Mouse (Mus musculus) midbrain, embryonic 13.5 days (tissue): ENCODE measurements around the gene Rfesd. TPM values are rescaled to one million over a fixed set of nuclear protein-coding genes. Genes with fewer than 3 reads are reported as not detected.

Experiments
- ATAC-seq: fragments of 200-750 bp; cut with Nextera tagmentation; 2 replicates; pipeline ENCODE4 v1.8.0; 2017; ENCODE audit warnings: mild to moderate bottlenecking, moderate TSS enrichment, moderate library complexity
- H3K27ac ChIP-seq: fragments of 300-500 bp; sonication (generic); 2 replicates; pipeline ENCODE4 v1.5.1; 2015; ENCODE audit warnings: inconsistent platforms, mild to moderate bottlenecking, moderate library complexity
- H3K27me3 ChIP-seq: fragments of 300-500 bp; sonication (generic); 2 replicates; pipeline ENCODE4 v1.6.1; 2015; ENCODE audit warnings: mild to moderate bottlenecking, inconsistent platforms
- H3K36me3 ChIP-seq: fragments of 300-500 bp; sonication (generic); 2 replicates; pipeline ENCODE4 v1.6.1; 2015; ENCODE audit warnings: mild to moderate bottlenecking, inconsistent platforms
- H3K4me1 ChIP-seq: fragments of 300-500 bp; sonication (generic); replicated peaks from 2 replicates; pipeline ENCODE4 v1.6.1; 2015; ENCODE audit warnings: inconsistent platforms
- H3K4me2 ChIP-seq: fragments of 300-500 bp; sonication (generic); replicated peaks from 2 replicates; pipeline ENCODE4 v1.6.1; 2015; ENCODE audit warnings: moderate library complexity, mild to moderate bottlenecking, inconsistent platforms
- H3K4me3 ChIP-seq: fragments of 300-500 bp; sonication (generic); replicated peaks from 2 replicates; pipeline ENCODE4 v1.5.1; 2015; ENCODE audit warnings: mild to moderate bottlenecking, inconsistent platforms
- H3K9ac ChIP-seq: fragments of 300-500 bp; sonication (generic); replicated peaks from 2 replicates; pipeline ENCODE4 v1.6.1; 2015; ENCODE audit warnings: mild to moderate bottlenecking, inconsistent platforms
- H3K9me3 ChIP-seq: fragments of 300-500 bp; sonication (generic); 2 replicates; pipeline ENCODE4 v1.6.1; 2016; ENCODE audit warnings: mild to moderate bottlenecking, inconsistent platforms
- WGBS: fragments of 180-500 bp; shearing (Covaris S2); methylation state at CpG from one replicate; pipeline ENCODE4 v1.1.7; 2015; 5-methylcytosine and 5-hydroxymethylcytosine counted together
- polyA plus RNA-seq: library from polyadenylated mRNA; unstranded; fragments of >200 nt; fragmentation: Nextera tagmentation; extraction: Ambion mirVana; gene quantifications from 2 replicates; pipeline ENCODE4 v1.2.1, GENCODE M21; 2015

The Rfesd gene
- polyA plus RNA-seq, 1 experiment from 2014 or later = 18.6 TPM

DNA sequence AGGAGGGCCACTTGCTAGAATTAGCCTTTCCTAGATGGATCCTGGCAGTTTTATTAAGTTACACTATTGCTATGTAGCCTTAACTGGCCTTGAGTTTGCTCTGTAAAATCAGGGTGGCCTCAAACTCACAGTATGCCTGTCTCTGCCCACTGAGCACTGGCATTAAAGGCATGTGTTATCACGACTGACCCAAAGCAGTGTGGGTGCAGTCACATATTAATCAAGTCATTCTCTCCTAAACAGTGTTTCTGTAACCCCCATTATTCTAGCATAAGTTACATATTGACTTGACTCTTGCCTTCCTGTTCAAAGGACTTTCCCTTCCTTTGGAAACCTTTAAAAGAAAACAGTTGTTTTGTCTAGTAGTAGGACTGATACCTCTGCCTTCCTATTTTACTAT lies 23.9 kb upstream of the Rfesd start:
- WGBS = 74% methylated on average over 1 of the region's 1 CpGs

DNA sequence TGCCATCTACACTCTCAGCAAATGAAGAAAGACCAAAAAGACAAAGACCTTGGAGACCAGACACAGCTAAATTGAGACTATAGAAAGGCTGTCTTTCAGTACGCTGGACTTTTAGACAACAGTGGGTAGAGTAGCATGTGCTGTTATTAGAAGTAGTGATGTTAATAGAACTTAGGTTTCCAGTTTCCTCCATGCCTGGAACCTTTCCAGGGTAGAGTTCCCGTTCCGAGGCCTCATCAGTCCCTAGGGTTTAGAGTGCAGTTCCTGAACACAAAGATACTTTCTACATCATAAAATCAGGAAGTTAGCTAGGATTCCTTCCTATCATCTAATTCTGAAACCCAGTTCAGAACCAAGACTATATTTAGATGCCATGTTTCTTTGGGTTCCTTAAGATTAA lies 6.1 kb upstream of the Rfesd start:
- Histone ChIP-seq H3K27ac (no peak overlapping the region), H3K4me2 (no peak overlapping the region), H3K9ac (no peak overlapping the region), H3K9me3 (no peaks in the 10 kb centered on the region), H3K36me3 (no peaks in the 10 kb centered on the region), H3K4me1 (no peaks in the 10 kb centered on the region), H3K4me3 (no peak overlapping the region), H3K27me3 (no peaks in the 10 kb centered on the region)
- WGBS = 88% methylated on average over 3 of the region's 3 CpGs
- no peak for ATAC-seq

More for the DNA sequence above, 23.9 kb upstream of the Rfesd start:
- no peaks in the 10 kb centered on the region for H3K4me1 ChIP-seq
- ATAC-seq = no peak
- H3K4me3 ChIP-seq = no peak overlapping the region
- H3K9ac ChIP-seq = no peak overlapping the region
- no peaks in the 10 kb centered on the region for H3K36me3 ChIP-seq
- H3K9me3 ChIP-seq = no peaks in the 10 kb centered on the region
- no peaks in the 10 kb centered on the region for H3K27me3 ChIP-seq
- no peak overlapping the region for H3K4me2 ChIP-seq
- H3K27ac ChIP-seq = no peak overlapping the region

DNA sequence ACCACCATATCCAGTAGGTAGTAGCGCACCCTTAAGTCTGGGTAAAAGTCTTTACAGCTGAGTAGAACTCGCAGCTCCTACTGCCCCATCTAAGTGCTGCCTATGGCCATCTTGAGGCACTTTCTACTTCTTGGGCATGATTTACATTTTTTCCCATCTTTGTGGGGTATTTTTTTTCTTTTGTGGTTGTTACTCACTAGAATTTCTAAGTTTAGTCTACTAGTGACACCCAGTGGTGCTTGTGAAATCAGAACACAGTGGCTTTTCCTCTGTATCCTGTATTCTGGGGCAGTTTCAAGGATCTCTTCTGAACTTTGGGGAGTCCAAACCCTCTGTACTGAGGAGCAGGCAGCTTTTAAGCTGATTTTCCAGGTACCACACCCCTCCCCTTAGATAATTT lies 3.3 kb upstream of the Rfesd start:
- no peak overlapping the region for H3K4me2 ChIP-seq
- H3K36me3 ChIP-seq = no peaks in the 10 kb centered on the region
- no peak overlapping the region for H3K9ac ChIP-seq
- H3K4me1 ChIP-seq = peaks cover 10% of the 10 kb centered on the region
- H3K27me3 ChIP-seq = no peaks in the 10 kb centered on the region
- WGBS = 92% methylated on average over 2 of the region's 2 CpGs
- ATAC-seq = no peak
- H3K9me3 ChIP-seq = no peaks in the 10 kb centered on the region
- no peak overlapping the region for H3K27ac ChIP-seq
- no peak overlapping the region for H3K4me3 ChIP-seq

DNA sequence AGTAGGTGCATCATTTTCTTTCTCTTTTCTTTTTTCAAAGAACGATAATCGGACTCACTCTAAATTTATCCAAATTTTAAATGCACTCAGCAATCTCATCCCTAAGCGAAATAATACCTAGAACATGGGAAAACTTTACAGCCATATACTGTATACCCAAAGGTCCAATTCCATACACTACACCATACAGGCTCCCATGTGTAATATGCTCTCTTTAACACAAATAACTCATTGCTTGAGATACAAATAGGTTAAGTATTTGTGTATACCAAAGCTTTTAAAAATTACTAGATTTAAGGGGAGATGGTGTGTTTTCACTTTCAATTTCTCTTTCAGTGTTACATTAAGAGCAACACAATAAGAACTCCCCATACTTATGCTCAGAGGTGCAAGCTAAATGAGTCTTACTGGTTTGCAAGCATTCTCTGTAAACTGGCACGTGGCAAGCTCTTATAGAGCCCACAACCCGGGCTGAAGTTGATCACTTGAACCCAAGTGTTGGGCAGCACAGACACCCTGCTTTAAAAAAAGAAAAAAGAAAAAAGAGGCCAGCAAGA lies 403 bp upstream of the Rfesd start:
- Histone ChIP-seq H3K36me3 (no peaks in the 10 kb centered on the region), H3K9me3 (no peaks in the 10 kb centered on the region), H3K4me2 (peak overlapping the region; percentile 61), H3K4me3 (peak overlapping the region; percentile 75), H3K4me1 (peaks cover 15% of the 10 kb centered on the region), H3K27me3 (no peaks in the 10 kb centered on the region), H3K27ac (0 out of 2 replicates have a peak overlapping the region, but pooled peaks have one; percentile 19), H3K9ac (0 out of 2 replicates have a peak overlapping the region, but pooled peaks have one; percentile 44)
- ATAC-seq = peak; percentile 75
- WGBS = 41% methylated on average over 5 of the region's 5 CpGs

DNA sequence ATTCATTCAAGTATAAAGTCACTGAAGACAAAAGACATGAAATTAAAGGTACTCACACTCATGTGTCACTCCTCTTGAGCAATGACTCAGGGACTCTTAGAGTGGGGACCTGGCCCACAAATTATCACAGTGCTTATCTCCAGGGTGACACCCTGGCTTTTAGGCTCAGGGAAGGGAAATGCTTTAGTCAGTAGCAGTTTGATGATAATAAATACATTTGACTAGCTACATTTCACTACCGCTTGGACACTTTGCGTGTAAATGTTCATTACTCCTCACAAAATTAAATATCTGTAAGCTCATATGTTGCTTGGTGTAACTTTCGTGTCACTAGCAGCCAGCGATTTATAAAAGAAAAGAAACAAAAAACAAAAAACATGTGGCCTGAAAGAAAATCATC lies 1.1 kb downstream of the Rfesd start:
- H3K36me3 ChIP-seq = no peaks in the 10 kb centered on the region
- peak overlapping the region; percentile 96 for H3K9ac ChIP-seq
- peaks cover 15% of the 10 kb centered on the region for H3K4me1 ChIP-seq
- H3K27me3 ChIP-seq = no peaks in the 10 kb centered on the region
- ATAC-seq = no peak
- 72% methylated on average over 4 of the region's 4 CpGs for WGBS
- H3K4me2 ChIP-seq = peak overlapping the region; percentile 61
- H3K9me3 ChIP-seq = no peaks in the 10 kb centered on the region
- H3K27ac ChIP-seq = peak overlapping the region; percentile 95
- peak overlapping the region; percentile 75 for H3K4me3 ChIP-seq

DNA sequence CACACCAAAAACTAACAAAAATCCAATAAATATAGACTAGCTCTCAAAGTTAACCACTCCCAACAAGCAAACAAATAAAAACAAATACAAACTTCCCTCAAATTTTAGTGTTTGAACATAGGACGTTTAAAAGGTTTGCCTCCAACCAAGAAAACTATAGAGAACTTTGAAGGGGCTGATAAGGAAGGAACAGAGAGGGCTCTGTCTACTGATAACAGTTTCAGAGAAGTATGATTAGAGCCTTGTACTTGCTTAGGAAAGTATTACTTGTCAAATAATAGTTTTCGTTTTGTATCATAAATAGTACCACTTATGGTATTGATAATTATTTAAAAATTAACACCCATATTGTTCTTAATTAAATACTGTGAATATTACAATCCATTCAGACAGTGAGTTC lies 4.0 kb downstream of the Rfesd start:
- Histone ChIP-seq H3K36me3 (no peaks in the 10 kb centered on the region), H3K9me3 (no peaks in the 10 kb centered on the region), H3K9ac (no peak overlapping the region), H3K27me3 (no peaks in the 10 kb centered on the region), H3K4me2 (no peak overlapping the region), H3K4me3 (no peak overlapping the region), H3K27ac (no peak overlapping the region), H3K4me1 (peaks cover 15% of the 10 kb centered on the region)
- ATAC-seq = no peak
- WGBS = 88% methylated on average over 2 of the region's 2 CpGs

DNA sequence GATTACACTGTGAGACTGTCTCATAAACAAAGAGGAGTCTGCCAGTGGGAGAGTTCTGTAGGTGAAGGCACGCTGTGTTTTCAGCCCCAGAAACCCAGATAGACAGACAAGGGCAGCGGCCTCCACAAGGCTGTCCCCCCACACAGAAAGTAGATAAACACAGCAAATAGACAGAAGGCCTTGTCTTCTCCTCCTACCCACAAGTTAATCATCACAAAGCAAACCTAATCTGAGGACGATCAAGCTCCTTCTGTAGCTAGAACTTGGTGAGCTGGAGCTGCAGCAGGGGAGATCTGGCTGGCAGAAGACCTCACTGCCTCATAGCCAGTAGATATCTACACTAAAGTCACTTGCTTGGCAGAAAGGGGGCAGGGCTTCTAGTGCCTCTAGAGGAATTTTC lies 15.2 kb downstream of the Rfesd start:
- H3K9ac ChIP-seq = no peak overlapping the region
- no peak for ATAC-seq
- no peaks in the 10 kb centered on the region for H3K4me1 ChIP-seq
- H3K9me3 ChIP-seq = no peaks in the 10 kb centered on the region
- H3K4me3 ChIP-seq = no peak overlapping the region
- no peak overlapping the region for H3K4me2 ChIP-seq
- peaks cover 33% of the 10 kb centered on the region for H3K36me3 ChIP-seq
- 95% methylated on average over 3 of the region's 3 CpGs for WGBS
- H3K27me3 ChIP-seq = no peaks in the 10 kb centered on the region
- H3K27ac ChIP-seq = no peak overlapping the region

DNA sequence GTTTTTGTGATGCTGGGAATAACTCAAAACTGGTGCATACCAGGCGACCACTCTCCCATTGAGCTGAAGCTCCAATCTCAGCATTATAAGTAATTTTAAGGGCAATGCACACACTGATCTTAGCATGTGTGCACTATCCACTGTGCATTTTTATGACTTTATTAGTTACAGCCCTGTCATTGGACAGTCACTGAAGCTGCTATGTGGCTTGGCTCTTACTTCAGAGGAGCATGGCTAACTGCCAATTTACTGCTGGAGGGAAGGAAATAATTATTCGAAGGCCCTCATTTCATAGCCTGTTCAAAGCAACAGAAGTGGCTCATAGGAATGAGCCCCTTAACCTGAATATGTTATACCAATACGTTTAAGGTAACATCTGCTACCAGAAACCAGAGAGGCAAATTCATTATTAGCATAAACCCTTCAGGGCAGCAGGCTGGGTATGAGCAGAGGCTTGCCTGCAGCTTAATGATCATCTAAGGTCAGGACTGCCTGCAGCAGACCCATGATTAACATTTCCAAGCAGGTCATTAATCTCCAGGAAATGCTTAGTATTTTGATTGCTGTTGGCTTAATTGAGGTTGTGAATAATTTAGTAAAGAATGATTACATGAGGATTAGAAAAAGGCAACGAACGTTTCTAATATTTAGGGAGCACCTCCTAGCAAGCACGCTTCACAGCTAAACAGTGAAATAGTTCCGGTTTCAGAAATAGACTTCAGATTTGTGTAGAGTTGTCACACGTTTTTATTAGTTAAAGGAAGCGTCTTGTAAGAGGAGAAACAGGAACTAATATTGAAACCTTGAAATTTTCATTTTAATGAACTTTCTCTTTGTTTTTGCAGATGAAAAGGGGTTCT lies 26.1 kb downstream of the Rfesd start:
- H3K9ac ChIP-seq = no peak overlapping the region
- H3K4me1 ChIP-seq = 0 out of 2 replicates have a peak, but pooled peaks cover 5% of the 10 kb centered on the region
- peak; percentile 98 for ATAC-seq
- 38% methylated on average over 9 of the region's 9 CpGs for WGBS
- no peak overlapping the region for H3K4me3 ChIP-seq
- no peaks in the 10 kb centered on the region for H3K9me3 ChIP-seq
- peak overlapping the region; percentile 64 for H3K27ac ChIP-seq
- no peak overlapping the region for H3K4me2 ChIP-seq
- H3K36me3 ChIP-seq = no peaks in the 10 kb centered on the region
- H3K27me3 ChIP-seq = no peaks in the 10 kb centered on the region

DNA sequence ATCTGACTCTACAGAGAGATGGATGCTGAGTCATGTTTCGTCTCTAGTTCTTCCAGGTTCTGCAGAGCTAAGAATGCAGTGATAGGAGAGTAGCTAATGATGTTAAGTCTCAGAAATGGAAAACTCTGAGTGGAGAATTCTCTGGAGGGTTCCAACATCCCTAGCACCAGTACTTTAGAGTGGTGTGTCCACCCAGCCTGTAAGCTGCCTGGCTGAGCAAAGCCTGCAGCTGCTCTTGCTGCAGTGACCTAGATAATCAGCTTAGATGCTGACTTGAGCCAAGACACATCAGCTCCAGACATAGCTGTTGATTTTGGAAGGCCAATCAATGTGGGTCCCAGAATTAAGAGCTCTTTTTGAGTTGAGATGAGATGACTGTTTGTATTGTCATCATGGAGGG lies 30.4 kb downstream of the Rfesd start:
- Histone ChIP-seq H3K4me3 (no peak overlapping the region), H3K4me2 (no peak overlapping the region), H3K9ac (no peak overlapping the region), H3K9me3 (no peaks in the 10 kb centered on the region), H3K27me3 (no peaks in the 10 kb centered on the region), H3K27ac (no peak overlapping the region), H3K4me1 (0 out of 2 replicates have a peak, but pooled peaks cover 5% of the 10 kb centered on the region), H3K36me3 (no peaks in the 10 kb centered on the region)
- ATAC-seq = no peak
- WGBS = 88% methylated on average over 1 of the region's 1 CpGs

DNA sequence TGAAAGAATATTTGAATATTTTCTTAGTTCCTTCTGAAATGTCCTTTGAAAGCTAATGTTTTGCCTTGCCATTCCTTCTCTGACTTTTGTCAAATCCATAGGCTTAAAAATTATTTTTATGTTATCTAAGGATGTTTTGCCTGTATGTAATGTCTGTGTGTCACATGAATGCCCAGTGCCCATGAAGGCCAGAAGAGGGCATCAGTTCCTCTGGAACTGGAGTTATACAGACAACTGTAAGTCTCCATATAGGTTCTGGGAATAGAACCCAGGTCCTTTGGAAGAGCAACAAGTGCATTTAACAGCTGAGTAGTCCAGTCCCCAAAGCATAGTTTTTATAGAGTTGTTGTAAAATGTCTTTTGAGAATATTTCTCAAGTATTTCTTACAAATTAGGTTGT lies 36.6 kb downstream of the Rfesd start:
- Histone ChIP-seq H3K9me3 (no peaks in the 10 kb centered on the region), H3K4me2 (no peak overlapping the region), H3K27me3 (no peaks in the 10 kb centered on the region), H3K4me1 (no peaks in the 10 kb centered on the region), H3K4me3 (no peak overlapping the region), H3K9ac (no peak overlapping the region), H3K27ac (no peak overlapping the region), H3K36me3 (no peaks in the 10 kb centered on the region)
- ATAC-seq = no peak

DNA sequence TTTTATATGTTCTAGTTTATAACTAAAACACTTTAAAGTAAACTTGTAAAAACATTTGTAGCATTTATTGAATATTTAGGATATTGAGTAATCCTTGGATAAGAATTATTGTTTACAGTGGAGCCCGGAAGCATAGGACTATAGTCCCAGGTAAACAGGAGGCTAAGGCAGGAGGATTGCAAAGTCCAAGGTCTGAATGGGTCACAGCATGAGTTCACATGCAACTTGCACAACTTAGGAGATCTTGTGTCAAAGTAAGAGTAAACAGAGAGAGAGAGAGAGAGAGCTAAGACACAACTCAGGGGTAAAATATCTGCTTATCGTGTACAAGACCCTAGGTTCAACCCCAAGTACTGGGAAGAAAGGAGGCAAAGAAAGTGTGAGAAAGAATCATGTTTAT lies 41.9 kb downstream of the Rfesd start:
- Histone ChIP-seq H3K4me1 (no peaks in the 10 kb centered on the region), H3K4me2 (no peak overlapping the region), H3K27me3 (no peaks in the 10 kb centered on the region), H3K9me3 (no peaks in the 10 kb centered on the region), H3K27ac (no peak overlapping the region), H3K9ac (no peak overlapping the region), H3K4me3 (no peak overlapping the region), H3K36me3 (no peaks in the 10 kb centered on the region)
- 90% methylated on average over 2 of the region's 2 CpGs for WGBS
- no peak for ATAC-seq

DNA sequence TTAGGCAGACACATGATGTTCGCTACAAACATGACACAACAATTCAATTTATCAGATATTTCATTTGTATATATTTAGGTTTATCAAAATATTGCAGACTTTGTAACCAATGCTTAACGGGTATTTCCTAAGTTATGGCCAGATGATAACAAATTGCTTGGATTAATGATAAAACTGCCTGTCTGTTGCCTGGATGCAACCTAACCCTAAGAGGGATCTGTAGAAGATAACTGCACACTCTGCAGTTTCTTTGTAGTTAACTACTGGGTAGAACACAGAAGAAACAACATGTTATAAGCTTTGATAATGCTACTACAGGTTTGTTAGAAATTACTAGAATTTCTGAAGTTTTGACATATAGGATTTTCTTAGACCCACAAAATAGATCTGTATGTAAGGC lies 42.3 kb downstream of the Rfesd start:
- no peaks in the 10 kb centered on the region for H3K4me1 ChIP-seq
- H3K4me3 ChIP-seq = no peak overlapping the region
- H3K36me3 ChIP-seq = no peaks in the 10 kb centered on the region
- WGBS = 95% methylated on average over 2 of the region's 2 CpGs
- H3K9ac ChIP-seq = no peak overlapping the region
- no peak for ATAC-seq
- no peak overlapping the region for H3K4me2 ChIP-seq
- H3K9me3 ChIP-seq = no peaks in the 10 kb centered on the region
- no peak overlapping the region for H3K27ac ChIP-seq
- H3K27me3 ChIP-seq = no peaks in the 10 kb centered on the region
